Mouse (Mus musculus) frontal cortex, adult (tissue): Measurements from ENCODE around the gene Npdc1.

Experiments used
- ATAC-seq: cut with Nextera tagmentation; 2 replicates; pipeline ENCODE4 v1.9.2; 2017; ENCODE audit warnings: mild to moderate bottlenecking, moderate library complexity, mixed read lengths; ENCODE audit not compliant: low TSS enrichment

Gene Npdc1

GRCm38 (mm10) chr2:25430395-25431233, 31.5 kb downstream of the Npdc1 start:
- ATAC-seq = peak; percentile 28

DNA sequence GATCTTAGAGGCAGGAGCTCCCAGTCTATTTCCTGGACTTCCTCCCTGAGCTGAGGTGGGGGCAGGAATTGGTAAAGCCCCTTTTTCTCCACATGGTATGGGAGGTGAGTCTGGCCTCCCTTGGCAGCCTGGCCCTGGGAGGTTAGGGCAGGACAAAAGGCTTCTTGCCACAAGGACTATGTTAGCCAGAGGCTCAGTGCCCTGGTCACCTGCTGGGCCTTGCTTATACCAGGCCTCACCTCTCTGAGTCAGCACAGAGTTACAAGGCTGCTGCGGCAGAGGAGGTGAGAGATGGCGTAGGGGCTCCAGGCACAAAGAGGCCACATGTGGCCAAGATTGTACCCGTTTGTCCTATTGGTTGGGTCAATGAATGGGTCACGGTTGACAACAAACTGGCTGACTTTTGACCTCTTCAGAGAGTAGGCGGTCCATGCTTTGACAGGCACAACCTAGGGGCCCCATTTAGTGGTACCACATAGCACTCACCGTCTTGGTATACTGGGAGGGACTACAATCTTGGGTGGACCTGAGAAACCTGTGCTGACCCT, 32.2 kb downstream of the Npdc1 start:
- no peak for ATAC-seq

DNA sequence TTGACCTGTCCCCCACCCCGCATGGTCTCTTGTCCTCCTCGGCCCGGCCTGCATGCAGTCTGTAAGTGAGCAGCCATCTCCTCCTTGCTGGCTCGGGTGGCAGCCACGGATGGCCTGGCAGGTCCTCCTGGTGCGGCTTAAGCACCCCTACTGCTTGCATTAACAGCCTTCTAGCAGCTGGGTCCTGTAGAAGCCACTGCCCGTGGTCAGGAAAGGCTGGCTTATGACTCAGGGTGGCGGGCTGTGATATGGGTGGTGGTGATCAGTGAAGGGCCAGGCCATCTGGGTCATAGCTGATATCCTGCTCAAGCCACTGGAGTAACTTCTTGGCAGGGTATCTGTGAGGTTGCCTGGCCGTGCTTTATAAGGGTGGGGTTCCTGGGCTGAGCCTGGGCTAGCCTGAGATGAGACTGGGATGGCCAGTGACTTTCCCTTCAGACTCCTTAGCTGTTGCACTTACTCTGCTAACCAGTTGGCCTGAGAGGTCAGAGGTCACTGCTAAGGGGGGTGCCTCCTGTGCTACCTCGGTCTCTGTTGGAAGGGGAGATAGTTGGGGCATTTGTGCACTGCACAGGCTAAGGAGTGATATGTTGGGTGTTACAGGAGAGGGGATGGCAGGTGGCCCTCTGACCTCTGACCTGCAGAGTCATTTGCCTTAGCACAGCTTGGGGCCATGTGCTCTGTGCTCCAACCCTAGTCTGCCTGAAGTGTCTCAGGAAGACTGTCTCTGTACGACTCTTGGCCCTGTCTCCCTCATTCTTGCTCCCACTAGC, 33.4 kb downstream of the Npdc1 start:
- ATAC-seq = no peak

GRCm38 (mm10) chr2:25433101-25433500, 34.0 kb downstream of the Npdc1 start:
- ATAC-seq = no peak

GRCm38 (mm10) chr2:25434292-25434691, 35.1 kb downstream of the Npdc1 start:
- ATAC-seq = no peak

- no peak for ATAC-seq
Observed at GRCm38 (mm10) chr2:25436286-25436820, 37.2 kb downstream of the Npdc1 start.

DNA sequence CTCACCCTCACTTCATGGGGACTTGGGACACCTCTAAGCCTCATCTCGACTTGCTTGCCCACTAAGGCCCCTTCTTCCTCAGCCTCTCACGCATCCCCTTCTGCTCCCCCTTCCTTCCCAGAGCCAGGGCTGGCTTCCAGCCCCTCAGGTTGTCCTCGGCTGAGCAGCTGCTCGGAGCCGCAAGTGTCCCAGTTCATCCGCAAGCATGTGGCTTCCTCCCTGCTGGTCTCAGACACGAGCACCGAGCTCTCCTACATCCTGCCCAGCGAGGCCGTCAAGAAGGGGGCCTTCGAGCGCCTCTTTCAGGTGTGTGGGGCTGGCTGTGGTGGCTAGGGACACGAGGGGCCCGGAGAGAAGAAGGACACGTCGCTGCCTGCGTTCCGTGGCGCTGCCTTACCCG, 41.9 kb downstream of the Npdc1 start:
- ATAC-seq = no peak

DNA sequence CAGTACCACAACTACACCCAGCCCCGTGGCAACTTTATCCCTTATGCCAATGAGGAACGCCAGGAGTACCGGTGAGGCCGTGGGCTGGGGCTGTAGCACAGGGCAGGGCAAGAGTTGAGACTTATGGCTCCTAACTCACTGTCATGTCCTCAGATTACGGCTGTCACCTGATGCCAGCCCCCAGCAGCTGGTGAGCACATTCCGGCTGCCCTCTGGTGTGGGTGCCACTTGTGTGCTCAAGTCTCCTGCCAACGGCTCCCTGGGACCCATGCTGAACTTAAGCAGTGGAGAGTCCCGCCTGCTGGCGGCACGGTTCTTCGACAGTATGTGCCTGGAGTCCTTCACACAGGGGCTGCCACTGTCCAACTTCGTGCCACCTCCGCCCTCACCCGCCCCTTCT, 43.5 kb downstream of the Npdc1 start:
- ATAC-seq = no peak

GRCm38 (mm10) chr2:25450853-25451647, 51.9 kb downstream of the Npdc1 start:
- no peak for ATAC-seq

- ATAC-seq = no peak
Observed at GRCm38 (mm10) chr2:25452951-25453350, 53.8 kb downstream of the Npdc1 start.

GRCm38 (mm10) chr2:25456205-25456953, 57.2 kb downstream of the Npdc1 start, which contains the start of gene Clic3:
Gene Clic3, plus strand, starts transcription at chr2:25456838.
- ATAC-seq = no peak

- no peak for ATAC-seq
Observed at GRCm38 (mm10) chr2:25457022-25457896, 58.1 kb downstream of the Npdc1 start.

GRCm38 (mm10) chr2:25458911-25459310, 59.8 kb downstream of the Npdc1 start:
- ATAC-seq = no peak
